Mouse (Mus musculus): Measurements from ENCODE around the gene Arhgef1.

The Arhgef1 gene

GRCm38 (mm10) chr7:24902630-24903443 is at the start of gene Arhgef1:
Arhgef1 (plus strand) TSS chr7:24902912.
- DNase-seq, result peak; percentile 76

- DNase-seq, result no peak
These were observed 49.5 kb upstream of the Arhgef1 start for GRCm38 (mm10) chr7:24853233-24853563.

GRCm38 (mm10) chr7:24853695-24854094 is 49.0 kb upstream of the Arhgef1 start:
- no peak for DNase-seq

GRCm38 (mm10) chr7:24856460-24857120 is 46.1 kb upstream of the Arhgef1 start:
- DNase-seq, result no peak

- no peak for DNase-seq
These were observed 43.5 kb upstream of the Arhgef1 start for GRCm38 (mm10) chr7:24859234-24859633.

- no peak for DNase-seq
These were observed 40.8 kb upstream of the Arhgef1 start, which contains the start of gene Gm9844 for GRCm38 (mm10) chr7:24861913-24862312. Gm9844 (plus strand) TSS chr7:24862213.

GRCm38 (mm10) chr7:24862853-24863252 is 39.9 kb upstream of the Arhgef1 start:
- DNase-seq, result no peak

GRCm38 (mm10) chr7:24864156-24864555 is 38.6 kb upstream of the Arhgef1 start:
- DNase-seq, result no peak

- DNase-seq, result no peak
These were observed 33.6 kb upstream of the Arhgef1 start for GRCm38 (mm10) chr7:24869080-24869479.

GRCm38 (mm10) chr7:24869532-24870165 is 33.1 kb upstream of the Arhgef1 start, which contains the start of the genes Lypd4 and Dmrtc2:
Lypd4 (minus strand) TSS chr7:24869941.
Dmrtc2 (plus strand) TSS chr7:24870057.
- no peak for DNase-seq

GRCm38 (mm10) chr7:24877588-24877987 is 25.1 kb upstream of the Arhgef1 start:
- no peak for DNase-seq

- DNase-seq, result no peak
These were observed 23.1 kb upstream of the Arhgef1 start for GRCm38 (mm10) chr7:24879620-24880019.

GRCm38 (mm10) chr7:24882416-24883199 is 20.1 kb upstream of the Arhgef1 start:
- no peak for DNase-seq

GRCm38 (mm10) chr7:24883896-24884692 is 18.6 kb upstream of the Arhgef1 start, which contains the start of gene Rps19:
Rps19 (plus strand) TSS chr7:24884371.
- peak; percentile 100 for DNase-seq

- peak; percentile 49 for DNase-seq
These were observed 17.9 kb upstream of the Arhgef1 start for GRCm38 (mm10) chr7:24884693-24885291.

GRCm38 (mm10) chr7:24885468-24886307 is 17.0 kb upstream of the Arhgef1 start:
- no peak for DNase-seq

GRCm38 (mm10) chr7:24886308-24886633 is 16.4 kb upstream of the Arhgef1 start:
- peak; percentile 63 for DNase-seq

GRCm38 (mm10) chr7:24887096-24887495 is 15.6 kb upstream of the Arhgef1 start:
- DNase-seq, result no peak

- peak; percentile 94 for DNase-seq
These were observed 13.1 kb upstream of the Arhgef1 start for GRCm38 (mm10) chr7:24889431-24890220.

Measured in kidney, adult 9 months (tissue).